Mouse (Mus musculus): ENCODE data around the gene Foxf1. TPM values are rescaled to one million over a fixed set of nuclear protein-coding genes. Genes with fewer than 3 reads are reported as not detected.

The Foxf1 gene
- total and polyA plus RNA-seq, 3 experiments, result 0.52 to 0.92 (median 0.73) TPM

DNA sequence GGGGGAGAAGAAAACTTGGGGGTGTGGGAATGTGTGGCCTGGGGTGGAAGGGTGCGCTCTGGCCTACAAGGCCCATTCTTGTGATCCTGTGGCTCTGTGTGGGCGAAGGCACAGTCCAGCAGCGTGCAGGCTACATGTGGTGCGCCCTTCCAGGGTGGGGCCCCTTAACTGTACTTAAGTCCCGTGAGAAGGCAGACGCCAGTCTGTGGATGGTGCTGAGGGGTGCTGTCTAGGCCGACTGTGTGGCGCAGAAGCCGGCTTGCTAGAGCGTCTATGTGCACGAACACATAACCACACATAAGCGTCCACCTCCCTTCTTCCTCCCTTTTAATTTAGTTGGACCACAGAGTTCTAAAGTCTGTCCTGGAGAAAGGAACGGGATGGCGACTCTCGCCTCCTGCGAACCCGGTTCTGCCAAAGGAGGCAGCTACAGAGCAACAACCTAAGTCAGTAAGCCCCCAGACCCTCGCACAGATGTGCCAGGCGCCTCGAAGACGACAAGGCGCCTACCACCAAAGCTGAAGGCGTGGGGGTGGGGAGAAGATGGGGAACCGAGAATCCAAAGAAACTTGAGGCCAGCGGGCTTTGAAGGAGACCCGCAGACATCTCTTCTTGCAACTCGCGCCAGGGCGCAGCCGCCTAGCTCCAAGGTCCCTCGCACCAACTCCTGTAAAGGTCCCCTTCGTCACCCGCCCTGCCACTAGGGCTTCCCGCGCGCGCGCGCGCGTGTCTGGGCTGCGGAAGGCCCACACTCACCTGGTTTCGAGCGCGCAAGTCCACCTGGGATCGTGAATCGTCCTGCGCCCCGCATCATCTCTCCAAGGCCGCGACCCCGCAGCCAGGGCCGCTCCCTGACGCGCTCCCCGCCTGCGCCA lies 1.7 kb upstream of the Foxf1 start:
- DNase-seq, result peak; percentile 15

DNA sequence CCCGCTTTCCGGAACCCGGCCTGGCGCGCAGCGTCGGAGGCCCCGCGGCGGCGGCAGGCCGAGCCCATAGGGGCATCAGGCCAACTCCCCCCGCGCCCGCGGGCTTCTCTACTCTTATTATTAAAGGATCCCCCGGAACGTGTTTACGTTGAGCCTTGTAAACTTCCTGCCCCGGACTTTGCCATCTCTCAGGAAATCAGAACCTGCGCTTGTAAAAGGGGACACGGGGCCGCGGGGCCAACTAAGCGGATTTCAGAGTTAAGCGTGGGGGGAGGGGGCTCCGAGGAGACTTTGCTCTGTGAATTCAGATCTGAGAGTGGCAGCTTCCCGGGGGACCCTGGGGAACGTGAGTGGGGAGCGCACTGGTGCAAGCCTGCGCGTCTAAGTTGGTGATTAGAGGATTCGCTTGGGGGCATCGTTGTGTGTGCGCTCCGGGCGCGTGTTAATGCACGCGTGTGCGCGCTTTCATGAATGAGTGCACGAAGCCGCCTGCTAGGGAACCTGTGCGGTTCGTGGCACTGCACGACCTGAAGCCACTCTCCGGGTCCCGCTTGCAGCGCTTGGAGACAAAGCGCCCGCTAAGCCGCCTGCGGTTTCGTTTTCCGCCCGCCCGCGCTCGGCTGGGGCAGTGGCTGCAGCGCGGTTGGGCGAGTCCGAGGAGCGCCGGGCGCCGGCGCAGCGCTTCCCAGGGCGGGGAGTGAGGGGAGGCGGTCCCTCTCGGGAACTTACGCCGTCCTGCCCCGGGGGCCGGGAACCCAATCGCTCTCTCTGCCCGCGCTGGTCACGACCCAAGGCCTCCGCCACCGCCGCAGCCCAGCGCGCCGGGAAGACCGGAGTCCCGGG lies 872 bp upstream of the Foxf1 start:
- peak; percentile 85 for DNase-seq

- no peak for DNase-seq
Observed at GRCm38 (mm10) chr8:121083936-121084209, 313 bp upstream of the Foxf1 start.

DNA sequence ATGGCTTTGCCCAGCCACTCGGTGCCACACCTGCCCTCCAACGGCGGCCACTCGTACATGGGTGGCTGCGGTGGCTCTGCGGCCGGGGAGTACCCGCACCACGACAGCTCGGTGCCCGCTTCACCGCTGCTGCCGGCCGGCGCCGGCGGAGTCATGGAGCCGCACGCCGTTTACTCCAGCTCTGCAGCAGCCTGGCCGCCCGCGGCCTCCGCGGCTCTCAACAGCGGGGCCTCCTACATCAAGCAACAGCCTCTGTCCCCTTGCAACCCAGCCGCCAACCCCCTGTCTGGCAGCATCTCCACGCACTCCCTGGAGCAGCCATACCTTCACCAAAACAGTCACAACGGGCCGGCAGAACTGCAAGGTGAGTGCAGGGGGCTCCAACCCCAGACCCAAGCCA lies 825 bp downstream of the Foxf1 start:
- DNase-seq, result no peak

GRCm38 (mm10) chr8:121085561-121085960 lies 1.4 kb downstream of the Foxf1 start:
- no peak for DNase-seq

DNA sequence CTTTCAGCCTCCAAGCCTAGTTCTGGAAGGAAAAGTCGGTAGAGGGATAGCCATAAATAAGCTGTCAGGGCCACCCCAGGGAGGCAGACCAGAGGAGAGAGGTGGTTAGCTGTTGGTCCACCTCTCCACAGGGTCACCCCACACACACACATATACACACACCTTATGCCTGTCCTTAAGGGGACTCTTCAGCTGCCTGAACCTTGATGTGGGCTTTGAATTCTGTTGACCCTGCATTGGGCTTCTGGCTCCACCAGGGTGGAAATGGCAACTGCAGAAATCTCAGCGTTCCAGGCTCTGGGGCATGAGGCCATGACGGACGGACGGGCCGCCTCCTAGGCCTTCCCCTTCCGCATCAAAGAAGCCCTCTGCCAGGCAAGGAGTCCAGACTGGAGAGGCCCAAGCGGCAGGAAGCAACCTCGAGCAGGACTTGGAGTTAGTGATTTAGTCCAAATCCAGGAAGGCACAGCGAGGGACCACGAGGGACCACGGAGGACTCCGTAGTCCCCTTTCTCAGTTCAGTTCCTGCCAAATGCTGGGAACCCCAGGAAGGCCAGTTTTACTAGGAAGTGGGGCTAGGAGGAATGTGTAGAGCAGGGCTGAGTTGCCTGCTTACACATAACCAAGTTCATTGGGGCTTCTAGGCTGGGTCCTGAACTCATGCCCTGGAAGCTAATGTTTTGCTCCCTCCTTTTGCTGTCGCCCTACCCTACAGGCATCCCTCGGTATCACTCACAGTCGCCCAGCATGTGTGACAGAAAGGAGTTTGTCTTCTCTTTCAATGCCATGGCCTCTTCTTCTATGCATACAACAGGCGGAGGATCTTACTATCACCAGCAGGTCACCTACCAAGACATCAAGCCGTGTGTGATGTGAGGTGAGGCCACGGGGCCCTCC lies 2.1 kb downstream of the Foxf1 start:
- DNase-seq, result no peak

- DNase-seq, result no peak
Observed at GRCm38 (mm10) chr8:121088281-121088680, 4.1 kb downstream of the Foxf1 start.

- DNase-seq, result no peak
Observed at GRCm38 (mm10) chr8:121088871-121089630, 4.9 kb downstream of the Foxf1 start.

DNA sequence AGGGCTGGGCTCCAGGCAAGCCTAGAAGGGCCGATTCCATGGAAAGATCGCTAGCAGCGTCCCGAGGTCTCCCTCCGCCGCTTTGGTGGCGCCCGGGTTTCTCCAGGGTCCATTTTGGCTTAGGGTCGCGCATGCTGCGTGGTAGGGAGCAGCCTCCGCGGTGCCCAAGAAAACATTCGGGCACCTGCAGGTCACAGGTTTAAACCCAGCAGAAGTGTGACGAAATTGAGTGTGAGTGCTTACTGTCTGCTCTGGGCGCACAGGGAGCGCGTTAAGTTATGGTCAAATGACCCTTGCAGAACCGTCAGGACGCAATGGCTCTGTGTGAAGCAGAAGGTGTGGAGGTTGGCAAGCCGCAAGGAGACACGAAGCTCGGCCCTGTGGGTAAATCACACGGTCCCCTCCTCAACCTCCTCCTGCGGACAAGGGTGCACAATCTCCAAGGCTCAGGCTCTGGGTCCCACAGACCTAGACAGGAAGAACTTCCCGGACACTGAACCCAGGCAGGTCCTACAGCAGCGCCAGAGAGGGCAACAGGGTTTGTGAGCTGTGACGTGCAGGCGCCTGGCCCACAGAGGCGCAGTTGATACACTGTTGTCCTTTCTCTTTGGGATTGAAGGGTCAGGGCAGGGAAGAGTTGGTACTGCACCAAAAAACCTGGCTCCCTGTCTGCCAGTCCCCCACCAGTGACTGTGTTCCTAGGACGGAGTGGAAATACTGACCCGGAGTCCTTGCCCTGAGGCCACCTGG lies 5.6 kb downstream of the Foxf1 start:
- DNase-seq, result no peak

GRCm38 (mm10) chr8:121090716-121091115 lies 6.5 kb downstream of the Foxf1 start:
- DNase-seq, result no peak

DNA sequence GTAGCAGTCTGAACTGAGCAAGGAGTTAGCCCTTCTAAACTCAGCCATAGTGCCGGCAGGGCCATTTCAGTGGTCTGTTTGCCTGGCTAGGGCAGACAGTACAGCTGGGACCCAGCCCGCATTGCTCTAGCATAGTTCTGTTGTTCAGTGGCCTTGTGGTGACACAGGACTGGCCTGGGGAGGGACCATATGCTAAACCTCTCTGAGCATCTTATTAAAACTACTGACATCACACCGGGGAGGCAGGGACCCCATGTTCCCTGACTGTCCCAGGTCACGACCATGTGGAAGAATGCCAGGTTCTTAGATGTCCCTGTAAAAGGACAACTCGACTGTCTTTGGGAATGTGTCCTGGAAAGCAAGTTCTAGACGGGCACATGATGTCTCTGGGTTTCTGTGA lies 8.0 kb downstream of the Foxf1 start:
- no peak for DNase-seq

- DNase-seq, result peak; percentile 78
Observed at GRCm38 (mm10) chr8:121092627-121093026, 8.4 kb downstream of the Foxf1 start.

DNA sequence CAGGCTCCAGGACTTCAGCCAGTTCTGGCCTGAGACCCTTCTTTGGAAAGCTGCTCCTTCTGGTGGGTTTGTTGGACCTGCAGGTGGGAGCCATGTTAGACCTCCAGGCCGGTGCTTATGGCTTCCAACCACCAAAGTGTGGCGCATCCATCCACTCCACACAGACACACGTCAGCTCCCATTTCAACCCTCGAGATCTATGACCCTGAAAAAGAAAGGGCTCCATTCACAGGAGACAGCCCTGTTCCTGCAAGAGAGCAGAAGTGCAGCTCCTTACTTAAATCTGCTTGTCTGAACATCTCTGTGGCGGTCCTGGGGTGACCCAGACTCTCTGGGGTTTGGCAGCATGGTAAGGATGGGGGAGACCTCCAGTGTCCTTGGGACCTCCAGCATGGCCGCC lies 9.3 kb downstream of the Foxf1 start:
- no peak for DNase-seq

GRCm38 (mm10) chr8:121104049-121104818 lies 20.0 kb downstream of the Foxf1 start:
- peak; percentile 66 for DNase-seq

GRCm38 (mm10) chr8:121107668-121108656 lies 23.8 kb downstream of the Foxf1 start, which contains the start of gene Mthfsd:
Mthfsd (minus strand) TSS chr8:121108392.
- peak; percentile 99 for DNase-seq

- DNase-seq, result no peak
Observed at GRCm38 (mm10) chr8:121108657-121109056, 24.5 kb downstream of the Foxf1 start.

GRCm38 (mm10) chr8:121111145-121111907 lies 27.1 kb downstream of the Foxf1 start:
- DNase-seq, result no peak

DNA sequence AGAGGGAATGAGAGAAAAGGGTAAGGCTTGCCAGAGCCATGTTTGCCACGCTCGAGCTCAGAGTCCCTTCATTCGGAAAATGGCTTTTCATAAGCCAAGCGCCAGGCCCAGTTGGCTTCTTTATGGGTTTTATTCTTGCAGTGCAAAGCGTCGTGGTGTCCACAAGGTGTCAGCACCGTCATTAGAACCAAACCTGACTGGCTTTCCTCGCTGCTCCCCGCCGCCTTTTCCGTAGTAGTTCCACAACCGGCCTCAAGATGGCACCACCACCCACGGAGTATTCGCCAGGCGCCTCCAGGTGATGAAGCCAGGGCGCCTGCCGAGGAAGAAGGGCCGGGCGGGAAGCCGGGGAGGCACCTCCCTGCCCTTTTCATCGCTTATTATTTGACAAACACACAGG lies 29.1 kb downstream of the Foxf1 start:
- DNase-seq, result peak; percentile 95
